Mouse (Mus musculus) embryonic facial prominence, embryonic 11.5 days (tissue): ENCODE results near the gene Atp6v1d. TPM values are rescaled to one million over a fixed set of nuclear protein-coding genes. Genes with fewer than 3 reads are reported as not detected.

Experiments
- ATAC-seq: fragments of 200-750 bp; cut with Nextera tagmentation; replicated peaks from 2 replicates; pipeline ENCODE4 v1.8.0; 2017; ENCODE audit warnings: low read depth; ENCODE audit not compliant: insufficient number of reproducible peaks, low FRiP score, low TSS enrichment
- DNase-seq: peaks from one replicate; pipeline ENCODE4 v3.0.0-alpha.2; 2015; ENCODE audit warnings: low spot score
- H3K27ac ChIP-seq: fragments of 300-500 bp; sonication (generic); replicated peaks from 2 replicates; pipeline ENCODE4 v1.5.1; 2014; ENCODE audit warnings: mild to moderate bottlenecking, low read depth, low read length, control low read depth
- H3K27me3 ChIP-seq: fragments of 300-500 bp; sonication (generic); 2 replicates; pipeline ENCODE4 v1.6.1; 2014; ENCODE audit warnings: mild to moderate bottlenecking, low read length, moderate library complexity, mixed read lengths; ENCODE audit not compliant: control insufficient read depth, insufficient read depth
- H3K36me3 ChIP-seq: fragments of 300-500 bp; sonication (generic); replicated peaks from 2 replicates; pipeline ENCODE4 v1.6.1; 2014; ENCODE audit warnings: low read depth, mild to moderate bottlenecking, low read length, moderate library complexity, mixed read lengths; ENCODE audit not compliant: control insufficient read depth, insufficient read depth
- H3K4me1 ChIP-seq: fragments of 300-500 bp; sonication (generic); 2 replicates; pipeline ENCODE4 v1.6.1; 2014; ENCODE audit warnings: low read length, mixed read lengths; ENCODE audit not compliant: control insufficient read depth, insufficient read depth
- H3K4me2 ChIP-seq: fragments of 300-500 bp; sonication (generic); 2 replicates; pipeline ENCODE4 v1.6.1; 2014; ENCODE audit warnings: low read depth, mild to moderate bottlenecking, control low read depth, low read length, moderate library complexity
- H3K4me3 ChIP-seq: fragments of 300-500 bp; sonication (generic); 2 replicates; pipeline ENCODE4 v1.5.1; 2014; ENCODE audit warnings: low read depth, low read length, control low read depth
- H3K9ac ChIP-seq: fragments of 300-500 bp; sonication (generic); replicated peaks from 2 replicates; pipeline ENCODE4 v1.6.1; 2014; ENCODE audit warnings: mild to moderate bottlenecking, control low read depth, low read length
- H3K9me3 ChIP-seq: fragments of 300-500 bp; sonication (generic); replicated peaks from 2 replicates; pipeline ENCODE4 v1.6.1; 2016; ENCODE audit warnings: mild to moderate bottlenecking, low read length, inconsistent platforms, mixed read lengths; ENCODE audit not compliant: control insufficient read depth
- WGBS: fragments of 180-500 bp; shearing (Covaris S2); extraction: QIAGEN DNeasy Blood & Tissue Kit; methylation state at CpG from one replicate; pipeline ENCODE4 v1.1.7; 2014; 5-methylcytosine and 5-hydroxymethylcytosine counted together
- polyA plus RNA-seq: library from polyadenylated mRNA; unstranded; fragments of >200 nt; fragmentation: Nextera tagmentation; extraction: Ambion mirVana; gene quantifications from 2 replicates; pipeline ENCODE4 v1.2.1, GENCODE M21; 2014

The Atp6v1d gene
- polyA plus RNA-seq, 1 experiment from 2014 or later, result 109 TPM

DNA sequence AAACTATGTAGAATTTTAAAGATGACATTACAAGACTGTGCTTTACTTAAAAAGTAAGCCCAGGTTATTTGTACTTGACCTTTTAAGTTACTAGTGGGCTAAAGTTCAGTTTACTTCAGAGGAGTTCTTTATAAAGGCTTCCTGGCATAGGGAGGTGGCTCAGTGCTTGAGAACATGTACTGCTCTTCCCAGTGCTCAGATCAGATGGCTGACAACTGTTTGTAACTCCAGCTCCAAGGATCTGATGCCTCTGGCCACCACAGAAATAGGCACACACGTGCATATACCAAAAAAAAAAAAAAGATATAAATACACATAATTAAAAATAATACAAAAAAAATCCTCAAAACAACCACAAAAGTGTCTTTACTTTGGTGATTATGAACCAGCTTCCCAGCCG, 70.6 kb downstream of the Atp6v1d start:
- DNase-seq (no peak), ATAC-seq (no peak)
- Histone ChIP-seq H3K36me3 (no peaks in the 10 kb centered on the region), H3K9me3 (no peaks in the 10 kb centered on the region), H3K4me3 (no peak overlapping the region), H3K4me1 (no peaks in the 10 kb centered on the region), H3K27me3 (no peaks in the 10 kb centered on the region), H3K9ac (no peak overlapping the region), H3K27ac (no peak overlapping the region), H3K4me2 (no peak overlapping the region)
- WGBS, result 67% methylated on average over 2 of the region's 2 CpGs

Other genes with a start within 250 kb of the Atp6v1d start
- not detected in 2 replicates for gene Fam71d, start 170.1 kb downstream of the Atp6v1d start, polyA plus RNA-seq
- gene Mpp5, start 112.7 kb downstream of the Atp6v1d start, polyA plus RNA-seq, result 22.2 and 23.7 TPM in 2 replicates
- 289 and 292 TPM in 2 replicates for gene Eif2s1, start 181 bp upstream of the Atp6v1d start, polyA plus RNA-seq
- 3.2 and 3.4 TPM in 2 replicates for gene Plek2, start 45.3 kb upstream of the Atp6v1d start, polyA plus RNA-seq
- 3.5 and 3.9 TPM in 2 replicates for gene Tmem229b, start 146.0 kb upstream of the Atp6v1d start, polyA plus RNA-seq
- 2.5 and 3.5 TPM in 2 replicates for gene Plekhh1, start 167.5 kb upstream of the Atp6v1d start, polyA plus RNA-seq
- gene Pigh, start 228.0 kb upstream of the Atp6v1d start, polyA plus RNA-seq, result 30.5 and 34.0 TPM in 2 replicates